Mouse (Mus musculus) neural tube, embryonic 15.5 days (tissue): ENCODE data around the gene Slc4a8. TPM values are rescaled to one million over a fixed set of nuclear protein-coding genes. Genes with fewer than 3 reads are reported as not detected.

Experiments
- ATAC-seq: fragments of 200-750 bp; cut with Nextera tagmentation; 2 replicates; pipeline ENCODE4 v1.8.0; 2017; ENCODE audit warnings: mild to moderate bottlenecking, moderate TSS enrichment, moderate library complexity; ENCODE audit not compliant: low FRiP score
- H3K27ac ChIP-seq: fragments of 300-500 bp; sonication (generic); replicated peaks from 2 replicates; pipeline ENCODE4 v1.5.1; 2015; ENCODE audit warnings: mild to moderate bottlenecking, inconsistent platforms
- H3K27me3 ChIP-seq: fragments of 300-500 bp; sonication (generic); replicated peaks from 2 replicates; pipeline ENCODE4 v1.6.1; 2015; ENCODE audit warnings: inconsistent platforms
- H3K36me3 ChIP-seq: fragments of 300-500 bp; sonication (generic); 2 replicates; pipeline ENCODE4 v1.6.1; 2015; ENCODE audit warnings: inconsistent platforms
- H3K4me1 ChIP-seq: fragments of 300-500 bp; sonication (generic); 2 replicates; pipeline ENCODE4 v1.6.1; 2015; ENCODE audit warnings: inconsistent platforms
- H3K4me2 ChIP-seq: fragments of 300-500 bp; sonication (generic); 2 replicates; pipeline ENCODE4 v1.6.1; 2015; ENCODE audit warnings: inconsistent platforms, mild to moderate bottlenecking, moderate library complexity
- H3K4me3 ChIP-seq: fragments of 300-500 bp; sonication (generic); replicated peaks from 2 replicates; pipeline ENCODE4 v1.5.1; 2015; ENCODE audit warnings: mild to moderate bottlenecking, inconsistent platforms
- H3K9ac ChIP-seq: fragments of 300-500 bp; sonication (generic); replicated peaks from 2 replicates; pipeline ENCODE4 v1.6.1; 2015; ENCODE audit warnings: mild to moderate bottlenecking, inconsistent platforms
- H3K9me3 ChIP-seq: fragments of 300-500 bp; sonication (generic); replicated peaks from 2 replicates; pipeline ENCODE4 v1.6.1; 2016; ENCODE audit warnings: inconsistent platforms
- WGBS: fragments of 180-500 bp; shearing (Covaris S2); methylation state at CpG from one replicate; pipeline ENCODE4 v1.1.7; 2015; ENCODE audit warnings: mixed read lengths; 5-methylcytosine and 5-hydroxymethylcytosine counted together
- polyA plus RNA-seq: library from polyadenylated mRNA; unstranded; fragments of >200 nt; fragmentation: Nextera tagmentation; extraction: Ambion mirVana; gene quantifications from 2 replicates; pipeline ENCODE4 v1.2.1, GENCODE M21; 2015

Slc4a8 gene
- polyA plus RNA-seq, 1 experiment from 2014 or later: 25.9 TPM

- H3K4me1 ChIP-seq: peaks cover 14% of the 10 kb centered on the region
- no peaks in the 10 kb centered on the region for H3K36me3 ChIP-seq
- no peaks in the 10 kb centered on the region for H3K9me3 ChIP-seq
- ATAC-seq: no peak
- no peak overlapping the region for H3K9ac ChIP-seq
- no peak overlapping the region for H3K27ac ChIP-seq
- H3K4me3 ChIP-seq: peak overlapping the region; percentile 29
- WGBS: 19% methylated on average over 6 of the region's 6 CpGs
- peak overlapping the region; percentile 58 for H3K4me2 ChIP-seq
- no peaks in the 10 kb centered on the region; the same call in 1 of the 2 replicates for H3K27me3 ChIP-seq
Observed at GRCm38 (mm10) chr15:100746478-100747120, 14.9 kb upstream of the Slc4a8 start.

GRCm38 (mm10) chr15:100747121-100747963 is 14.2 kb upstream of the Slc4a8 start:
- 2% methylated on average over 27 of the region's 27 CpGs for WGBS
- Histone ChIP-seq H3K9ac (no peak overlapping the region), H3K9me3 (no peaks in the 10 kb centered on the region), H3K4me3 (peak overlapping the region; percentile 29), H3K4me2 (peak overlapping the region; percentile 58), H3K4me1 (peaks cover 14% of the 10 kb centered on the region), H3K36me3 (no peaks in the 10 kb centered on the region), H3K27ac (no peak overlapping the region), H3K27me3 (no peaks in the 10 kb centered on the region; the same call in 1 of the 2 replicates)
- ATAC-seq: no peak

GRCm38 (mm10) chr15:100748584-100748983 is 13.0 kb upstream of the Slc4a8 start:
- 91% methylated on average over 3 of the region's 3 CpGs for WGBS
- Histone ChIP-seq H3K27me3 (no peaks in the 10 kb centered on the region; the same call in 1 of the 2 replicates), H3K4me2 (no peak overlapping the region), H3K9ac (no peak overlapping the region), H3K4me1 (peaks cover 14% of the 10 kb centered on the region), H3K27ac (no peak overlapping the region), H3K4me3 (no peak overlapping the region), H3K36me3 (no peaks in the 10 kb centered on the region), H3K9me3 (no peaks in the 10 kb centered on the region)
- ATAC-seq: no peak

DNA sequence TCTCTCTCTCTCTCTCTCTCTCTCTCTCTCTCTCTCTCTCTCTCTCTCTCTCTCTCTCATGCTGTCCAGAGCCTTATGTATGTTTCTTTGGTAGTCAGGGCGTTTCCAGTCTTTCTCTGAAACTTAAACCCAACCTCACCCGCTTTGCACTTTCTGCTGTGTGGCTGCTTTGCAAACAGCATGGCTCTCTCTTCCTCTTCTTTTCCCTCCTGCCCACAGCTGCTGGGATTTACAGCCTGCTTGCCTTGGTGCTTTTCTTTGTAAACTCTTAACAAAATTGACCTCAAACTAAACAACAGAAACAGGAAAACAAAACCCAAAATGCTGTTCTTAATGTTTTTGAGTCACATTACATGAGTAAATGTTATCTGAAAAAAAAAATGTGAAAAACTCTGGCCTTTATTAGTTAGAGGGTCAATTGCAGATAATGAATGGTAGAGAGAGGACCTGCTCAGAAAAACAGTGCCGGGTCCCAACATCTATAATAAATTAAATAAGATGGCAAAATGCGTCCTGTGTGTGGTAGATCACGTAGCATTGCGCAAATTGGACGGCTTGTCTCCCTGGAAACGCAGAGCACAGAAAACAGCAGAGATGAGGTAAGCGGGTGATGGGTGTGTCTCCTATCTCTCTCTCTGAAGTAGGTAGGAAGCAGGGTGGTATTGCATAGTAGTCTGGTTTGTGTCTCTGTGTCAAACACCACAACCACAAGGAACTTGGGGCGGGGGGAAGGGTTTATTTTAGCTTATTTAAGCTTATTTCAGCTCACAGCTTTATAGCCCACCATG is 11.6 kb upstream of the Slc4a8 start:
- Histone ChIP-seq H3K4me1 (peaks cover 15% of the 10 kb centered on the region), H3K4me2 (no peak overlapping the region), H3K27ac (no peak overlapping the region), H3K4me3 (no peak overlapping the region), H3K9me3 (no peaks in the 10 kb centered on the region), H3K9ac (no peak overlapping the region), H3K27me3 (no peaks in the 10 kb centered on the region; the same call in 1 of the 2 replicates), H3K36me3 (no peaks in the 10 kb centered on the region)
- 60% methylated on average over 10 of the region's 10 CpGs for WGBS
- ATAC-seq: no peak

DNA sequence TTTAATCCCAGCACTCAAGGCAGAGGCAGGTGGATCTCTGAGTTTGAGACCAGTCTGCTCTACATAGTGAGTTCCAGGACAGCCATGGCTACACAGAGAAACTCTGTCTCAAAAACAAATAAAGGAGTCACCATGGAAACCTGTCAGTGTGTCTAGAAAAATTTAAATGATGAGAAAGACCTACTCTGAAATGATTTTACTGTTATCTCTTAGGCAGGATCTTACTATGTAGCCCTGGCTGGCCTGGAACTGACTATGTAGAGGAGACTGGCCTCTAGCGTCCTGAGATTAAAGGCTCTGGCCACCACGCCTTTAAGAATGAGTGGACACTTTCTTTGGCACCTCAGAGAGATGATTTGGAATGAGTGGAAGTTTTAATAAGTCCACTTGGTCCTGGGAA is 9.1 kb upstream of the Slc4a8 start:
- no peaks in the 10 kb centered on the region for H3K9me3 ChIP-seq
- no peak overlapping the region for H3K4me3 ChIP-seq
- no peak overlapping the region for H3K9ac ChIP-seq
- peaks cover 14% of the 10 kb centered on the region for H3K4me1 ChIP-seq
- ATAC-seq: no peak
- H3K4me2 ChIP-seq: no peak overlapping the region
- WGBS: 79% methylated on average over 2 of the region's 2 CpGs
- H3K27me3 ChIP-seq: no peaks in the 10 kb centered on the region; the same call in 1 of the 2 replicates
- no peak overlapping the region for H3K27ac ChIP-seq
- H3K36me3 ChIP-seq: no peaks in the 10 kb centered on the region

DNA sequence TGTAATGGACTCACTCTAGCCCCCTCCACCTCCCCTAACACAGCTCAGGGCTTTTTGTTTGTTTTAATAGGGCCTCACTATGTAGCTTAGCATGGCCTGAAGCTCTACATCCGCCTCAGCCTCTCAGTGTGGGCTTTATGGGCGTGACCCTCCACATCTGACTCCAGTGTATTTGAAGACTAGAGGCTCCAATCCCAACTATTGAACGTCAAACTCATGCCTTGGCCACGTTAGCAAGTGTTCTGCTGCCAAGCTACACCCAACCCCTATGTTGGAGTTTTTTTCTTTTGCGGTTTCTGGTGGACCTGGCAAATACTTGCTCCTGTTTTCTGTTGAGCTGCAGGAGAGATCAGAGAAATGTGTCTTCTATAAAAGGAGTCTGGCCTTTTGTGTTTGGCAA is 8.5 kb upstream of the Slc4a8 start:
- Histone ChIP-seq H3K27ac (no peak overlapping the region), H3K9ac (no peak overlapping the region)
- 73% methylated on average over 5 of the region's 5 CpGs for WGBS

GRCm38 (mm10) chr15:100754041-100754440 is 7.5 kb upstream of the Slc4a8 start:
- Histone ChIP-seq H3K4me1 (peaks cover 8% of the 10 kb centered on the region), H3K27ac (no peak overlapping the region), H3K27me3 (no peaks in the 10 kb centered on the region), H3K4me3 (no peak overlapping the region), H3K9ac (no peak overlapping the region), H3K4me2 (no peak overlapping the region), H3K36me3 (no peaks in the 10 kb centered on the region), H3K9me3 (no peaks in the 10 kb centered on the region)
- ATAC-seq: no peak
- 45% methylated on average over 7 of the region's 7 CpGs for WGBS

More for the DNA sequence above, 8.5 kb upstream of the Slc4a8 start:
- Histone ChIP-seq H3K4me3 (no peak overlapping the region), H3K4me2 (no peak overlapping the region), H3K4me1 (peaks cover 8% of the 10 kb centered on the region), H3K9me3 (no peaks in the 10 kb centered on the region), H3K36me3 (no peaks in the 10 kb centered on the region), H3K27me3 (no peaks in the 10 kb centered on the region; the same call in 1 of the 2 replicates)
- no peak for ATAC-seq

DNA sequence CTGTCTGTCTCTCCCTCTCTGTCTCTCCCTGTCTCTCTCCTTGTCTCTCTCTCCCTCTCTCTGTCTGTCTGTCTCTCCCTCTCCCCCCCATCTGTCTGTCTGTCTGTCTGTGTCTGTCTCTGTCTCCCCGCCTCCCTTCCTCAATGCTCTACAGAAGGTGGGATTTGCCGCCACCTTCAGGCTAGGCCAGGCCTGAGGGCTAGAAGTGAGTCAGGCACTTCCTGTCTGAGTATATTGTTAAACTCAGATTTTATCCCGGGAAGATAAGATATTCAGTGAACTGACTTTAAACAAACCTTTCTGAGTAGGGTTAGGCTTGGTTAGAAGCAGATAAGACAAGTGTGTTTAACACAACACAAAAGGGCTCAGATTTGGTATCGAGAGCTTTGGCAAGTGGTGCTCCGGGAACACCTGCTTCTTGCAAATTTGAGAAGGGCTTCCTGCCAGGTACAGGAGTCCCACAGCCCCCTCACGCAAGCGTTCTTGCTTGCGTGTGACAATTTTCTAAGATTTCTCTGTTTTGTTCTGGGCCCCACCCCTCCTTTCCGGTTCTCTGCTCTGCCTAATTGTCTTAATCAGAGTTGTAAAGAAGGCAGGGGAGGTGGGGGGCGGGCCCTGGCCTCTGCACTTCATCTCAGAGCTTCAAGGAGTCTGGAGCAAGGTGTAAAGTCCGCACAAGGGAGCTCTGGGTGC is 6.6 kb upstream of the Slc4a8 start:
- Histone ChIP-seq H3K27ac (no peak overlapping the region), H3K4me2 (peak overlapping the region; percentile 42), H3K9me3 (no peaks in the 10 kb centered on the region), H3K4me3 (no peak overlapping the region), H3K4me1 (peaks cover 8% of the 10 kb centered on the region), H3K27me3 (no peaks in the 10 kb centered on the region), H3K36me3 (no peaks in the 10 kb centered on the region), H3K9ac (no peak overlapping the region)
- 13% methylated on average over 11 of the region's 11 CpGs for WGBS
- no peak for ATAC-seq

- Histone ChIP-seq H3K4me2 (peak overlapping the region; percentile 42), H3K9me3 (no peaks in the 10 kb centered on the region), H3K4me1 (peaks cover 11% of the 10 kb centered on the region), H3K4me3 (no peak overlapping the region), H3K9ac (no peak overlapping the region), H3K27me3 (no peaks in the 10 kb centered on the region), H3K36me3 (no peaks in the 10 kb centered on the region), H3K27ac (no peak overlapping the region)
- ATAC-seq: no peak
- 45% methylated on average over 6 of the region's 8 CpGs for WGBS
Observed at GRCm38 (mm10) chr15:100755498-100755859, 6.1 kb upstream of the Slc4a8 start.

- no peak overlapping the region for H3K27ac ChIP-seq
- H3K9ac ChIP-seq: no peak overlapping the region
- H3K4me1 ChIP-seq: peaks cover 17% of the 10 kb centered on the region
- H3K4me3 ChIP-seq: no peak overlapping the region
- H3K27me3 ChIP-seq: no peaks in the 10 kb centered on the region
- ATAC-seq: no peak
- no peak overlapping the region for H3K4me2 ChIP-seq
- no peaks in the 10 kb centered on the region for H3K36me3 ChIP-seq
- no peaks in the 10 kb centered on the region for H3K9me3 ChIP-seq
- WGBS: 62% methylated on average over 3 of the region's 3 CpGs
Observed at GRCm38 (mm10) chr15:100755881-100756624, 5.5 kb upstream of the Slc4a8 start.
